Mouse (Mus musculus) spleen, postnatal 10 days (tissue): ENCODE results near the gene 2700049A03Rik.
A peak's percentile ranks its signal among the peaks of the same experiment; 100 is the strongest.

Source experiments
- DNase-seq, 2 experiments: peaks; one replicate each; pipeline ENCODE4 v3.0.0; 2021 to 2022; ENCODE audit warnings: low spot score in 2 of 2

2700049A03Rik gene

DNA sequence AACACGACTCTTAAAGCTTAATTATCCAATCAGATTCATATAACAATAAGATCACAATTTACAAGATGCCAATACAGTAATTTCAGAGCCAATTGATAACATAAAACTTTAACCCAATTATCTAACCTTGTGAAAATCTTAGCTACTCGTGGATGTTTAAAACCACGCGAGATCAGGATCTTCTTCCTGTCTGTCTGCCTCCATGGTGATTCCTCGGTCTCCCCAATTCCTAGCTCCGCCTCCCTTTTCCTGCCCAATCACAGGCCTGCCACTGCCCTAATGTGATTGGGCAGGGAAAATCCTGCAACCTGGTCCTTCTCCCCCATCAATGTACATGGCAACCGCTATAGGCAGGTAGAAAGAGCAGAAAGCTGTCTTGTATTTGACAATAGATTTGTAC, 132.7 kb downstream of the 2700049A03Rik start:
- no peak for DNase-seq

DNA sequence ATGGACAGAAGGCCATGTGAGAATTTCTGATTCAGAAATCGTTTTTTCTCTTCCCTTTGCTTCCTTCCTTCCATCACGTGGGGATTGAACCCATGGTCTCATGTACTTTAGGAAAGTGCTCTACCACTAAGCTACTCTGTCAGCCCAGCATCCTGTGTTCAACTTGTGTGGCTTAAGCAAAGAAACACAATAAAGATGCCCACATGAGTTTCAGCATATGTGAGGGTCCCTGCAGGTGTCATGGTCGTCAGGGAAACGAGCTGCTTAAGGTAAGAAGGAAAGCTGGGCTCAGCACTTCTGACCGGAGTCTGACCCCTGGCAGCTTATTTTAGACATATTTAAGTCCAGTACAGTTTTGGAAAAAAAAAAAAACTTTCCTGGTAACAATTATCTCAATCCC, 134.5 kb downstream of the 2700049A03Rik start:
- no peak for DNase-seq

DNA sequence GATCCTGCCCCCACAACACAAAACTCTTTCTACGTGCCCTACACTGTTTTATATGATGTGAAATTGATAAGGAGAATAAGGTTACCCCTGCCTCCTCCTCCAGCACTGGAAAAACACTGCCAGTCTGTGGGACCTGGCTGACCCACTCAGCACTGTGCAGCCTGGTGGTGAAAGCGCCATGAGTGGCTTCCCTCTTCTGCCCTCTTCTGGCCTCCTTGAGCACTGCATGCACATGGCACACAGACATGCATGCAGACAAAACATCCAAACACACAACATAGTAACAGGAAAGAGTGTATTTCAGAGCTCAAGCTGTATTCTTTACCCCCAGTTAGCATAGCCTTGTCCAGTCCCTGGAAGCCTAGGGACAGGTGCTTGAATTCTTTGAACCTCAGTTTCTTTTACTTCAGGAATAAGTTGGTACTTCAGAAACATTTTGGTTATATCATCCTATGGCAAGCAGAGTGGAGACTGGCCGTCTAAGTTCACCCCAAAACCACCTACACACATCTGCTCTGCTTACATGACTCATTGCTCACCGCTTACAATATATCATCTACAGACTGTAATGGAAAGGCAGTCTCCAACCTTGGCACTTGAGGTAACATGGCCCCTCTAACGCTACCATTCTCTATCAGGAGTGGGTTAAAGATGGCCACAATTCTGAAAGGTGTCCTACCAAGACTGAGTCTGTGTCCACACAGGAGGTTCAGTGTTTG, 138.0 kb downstream of the 2700049A03Rik start:
- peak in 1 of 2 experiments; percentile 34 for DNase-seq

DNA sequence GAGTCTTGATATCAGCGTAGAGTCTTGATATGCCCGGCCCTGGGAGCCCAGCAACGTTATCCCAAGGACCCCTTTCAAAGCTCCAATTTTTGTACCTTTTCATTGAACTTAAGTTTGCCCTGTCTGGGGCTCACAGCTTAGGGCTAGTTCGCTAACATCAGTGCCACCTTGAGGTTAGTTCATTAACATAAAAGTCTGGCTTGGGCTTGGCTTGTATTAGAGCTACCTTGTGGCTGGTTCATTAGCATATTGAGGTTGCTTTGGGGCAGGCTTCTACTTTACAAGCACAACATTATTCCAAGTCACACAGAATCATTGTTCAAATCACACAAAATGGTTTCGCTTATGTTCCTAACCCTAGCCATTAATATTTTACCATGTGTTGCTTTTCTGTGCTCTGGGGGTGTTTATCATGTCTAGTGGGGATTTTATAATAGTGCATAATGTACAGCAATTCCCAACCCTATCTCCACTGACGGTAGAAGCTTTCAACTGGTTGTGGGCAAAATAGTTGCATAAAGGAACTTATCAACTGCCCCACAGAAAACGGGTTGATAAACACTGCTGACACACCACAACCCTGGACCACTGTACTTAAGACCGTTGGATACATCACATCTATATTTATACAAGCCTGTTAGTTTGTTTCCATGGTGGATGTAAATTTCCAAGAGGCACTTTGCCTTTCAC, 139.4 kb downstream of the 2700049A03Rik start:
- DNase-seq: no peak

DNA sequence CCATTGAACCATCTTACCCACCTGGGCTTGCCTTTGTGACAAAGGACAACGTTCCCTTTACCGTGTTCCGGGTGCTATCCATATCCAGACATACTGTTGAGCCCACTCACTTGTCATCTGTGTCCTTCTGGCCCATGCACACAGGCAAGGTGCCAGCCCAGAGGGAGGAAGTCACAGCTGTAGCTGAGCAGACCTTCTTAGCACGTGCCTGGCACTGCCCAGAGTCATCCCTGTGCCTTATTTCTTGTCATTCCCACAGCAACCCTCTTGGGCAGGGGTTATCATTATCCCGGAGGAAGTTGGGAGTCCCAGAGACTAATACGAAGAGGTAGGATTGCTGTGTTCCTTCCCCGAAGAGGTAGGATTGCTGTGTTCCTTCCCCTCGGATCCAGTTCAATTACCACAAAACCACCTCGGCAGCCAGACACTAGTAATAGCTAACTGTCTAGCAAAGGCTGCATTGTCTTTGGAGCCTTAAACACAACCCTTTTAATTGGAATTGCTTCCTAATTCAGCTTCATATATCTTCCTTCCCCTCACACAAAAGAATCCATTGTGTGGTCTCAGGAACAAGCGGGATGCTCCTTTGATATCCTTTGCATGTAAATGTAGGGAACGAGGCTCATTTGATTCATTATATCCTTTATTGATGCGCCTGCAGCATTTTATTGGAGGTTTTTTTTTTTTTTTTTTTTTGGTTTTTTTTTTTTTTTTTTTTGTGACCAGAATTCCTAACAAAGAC, 143.0 kb downstream of the 2700049A03Rik start:
- no peak for DNase-seq

DNA sequence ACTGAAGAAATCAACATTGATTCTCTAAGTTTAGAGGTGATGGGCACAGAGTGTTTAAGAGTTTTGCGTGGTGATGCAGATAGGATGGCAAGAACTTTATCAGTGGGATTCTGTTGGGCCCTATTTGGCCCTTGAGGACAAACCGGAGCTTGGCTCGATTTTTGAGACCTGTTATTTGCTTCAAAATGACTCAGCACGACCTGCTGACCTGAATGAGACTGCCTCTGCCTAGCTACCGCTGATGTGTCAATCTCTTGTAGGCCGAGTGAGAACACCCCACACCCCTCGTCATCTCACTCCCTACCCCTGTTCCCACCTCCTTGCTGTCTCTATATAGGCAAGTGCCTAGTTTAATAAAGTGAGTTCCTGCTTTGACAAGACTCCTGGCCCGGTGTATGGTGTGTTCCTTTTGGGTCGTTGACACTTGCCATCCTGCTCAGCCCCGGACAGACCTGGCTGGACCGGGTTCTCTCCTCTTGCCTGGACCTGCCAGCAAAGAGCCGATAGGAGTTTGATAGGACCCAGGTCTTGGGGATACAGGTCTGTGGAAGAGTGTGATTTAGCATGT, 144.6 kb downstream of the 2700049A03Rik start:
- no peak for DNase-seq

DNA sequence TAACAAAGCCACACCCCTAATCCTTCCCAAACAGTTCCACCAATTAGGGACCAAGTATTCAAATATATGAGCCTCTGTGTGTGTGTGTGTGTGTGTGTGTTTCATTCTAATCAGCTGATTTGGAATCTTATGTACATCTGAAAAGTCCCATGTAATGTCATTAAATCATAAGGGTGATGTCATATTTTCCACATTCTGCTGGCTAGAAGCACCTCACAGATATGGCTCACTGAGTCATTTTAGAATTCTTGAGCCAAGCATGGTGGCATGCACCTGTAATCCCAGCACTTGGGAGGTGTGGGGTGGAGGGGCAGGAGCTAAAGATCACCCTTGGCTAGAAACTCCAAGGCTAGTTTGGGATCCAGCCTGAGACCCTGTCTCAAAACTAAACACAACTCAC, 148.8 kb downstream of the 2700049A03Rik start:
- DNase-seq: no peak

DNA sequence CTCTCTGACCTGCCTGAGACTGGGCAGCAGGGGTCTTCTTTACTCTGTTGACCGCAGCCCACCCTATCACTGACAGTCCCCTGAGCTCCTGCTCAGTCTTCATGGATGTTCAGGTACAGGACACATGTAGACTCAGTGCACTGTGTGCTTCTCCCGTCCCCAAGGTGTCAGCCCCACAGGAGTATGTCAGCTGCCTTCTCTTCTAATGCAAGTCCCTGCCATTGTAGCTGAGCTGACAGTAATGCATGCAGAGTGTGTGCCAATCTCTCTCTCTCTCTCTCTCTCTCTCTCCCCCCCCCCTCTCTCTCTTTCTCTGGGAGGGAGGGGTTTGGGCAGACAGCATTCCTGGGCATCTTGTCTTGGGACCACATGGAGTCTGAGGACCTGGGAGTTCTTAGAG, 153.8 kb downstream of the 2700049A03Rik start:
- no peak for DNase-seq
